ENCODE assay signal across 31 mouse cellular contexts in genomic region chr2:72062931-72063330, GRCm38 (mm10).
DNase-seq lines count a peak whose midpoint lies in the region; ATAC-seq and TF ChIP-seq lines count a peak whose summit lies in the region.
"Had no signal": no experiment of that assay in that cellular context is flagged by ENCODE, and none has a peak within 500 bp of the region (broad histone marks: within the 10 kb centered on the region; RNA-seq: fewer than 3 reads in every experiment).

No protein-coding gene starts in this region.

- H3K27me3 ChIP-seq in kidney, postnatal 0 days (ENCODE audit: insufficient read depth, low read length): no peaks in the 10 kb centered on the region
- no peaks in the 10 kb centered on the region for H3K27me3 ChIP-seq in kidney, embryonic 14.5 days (ENCODE audit: control insufficient read depth, insufficient read depth, low read length)
- H3K27me3 ChIP-seq in forebrain, embryonic 14.5 days (replicated peaks; ENCODE audit: control insufficient read depth, insufficient read depth, low read length): no peaks in the 10 kb centered on the region
- H3K27me3 ChIP-seq: embryonic facial prominence, embryonic 12.5 days; forebrain, embryonic 15.5 days; heart, embryonic 15.5 days; hindbrain, embryonic 12.5 days; kidney, embryonic 15.5 days; limb, embryonic 15.5 days; liver, embryonic 13.5 days; midbrain, embryonic 15.5 days; neural tube, embryonic 12.5 days had no signal

- ATAC-seq in kidney, postnatal 0 days (replicated peaks; ENCODE audit: low FRiP score, low read depth): no peak
- no peak for ATAC-seq in kidney, embryonic 14.5 days (ENCODE audit: low FRiP score, low TSS enrichment)
- ATAC-seq in forebrain, embryonic 14.5 days: no peak
- ATAC-seq: forebrain, embryonic 15.5 days; hindbrain, postnatal 0 days; lung, postnatal 0 days; midbrain, embryonic 15.5 days; Patski had no signal

- peak; percentile 47 for DNase-seq in kidney, postnatal 0 days (ENCODE audit: low spot score)
- DNase-seq in embryo, embryonic 11.5 days (ENCODE audit: low read depth, low spot score): peak; percentile 22
- peak; percentile 71 for DNase-seq in hindlimb bud, embryonic 11.5 days (ENCODE audit: extremely low spot score, low read depth, low spot score)
- DNase-seq in yolk sac, embryonic 10.5 days (ENCODE audit: low spot score): peak; percentile 61
- no peak for DNase-seq in right cerebral cortex, adult 2 months (ENCODE audit: low spot score in 2 of 2)
- DNase-seq in forebrain, embryonic 14.5 days (ENCODE audit: low spot score): no peak
- DNase-seq in gastrocnemius, adult 18-20 months (ENCODE audit: low spot score): no peak
- DNase-seq: adrenal gland, postnatal 14 days; cerebellum, adult 11-12 months; cerebellum, postnatal 10 days; heart, postnatal 36 days; kidney, adult 11 months; kidney, postnatal 36 days; liver, embryonic 13.5 days; lung, adult 18-20 months; lung, postnatal 4 days; spleen, adult 18-20 months; thymus, postnatal 14 days had no signal

- no peaks in the 10 kb centered on the region for H3K36me3 ChIP-seq in kidney, postnatal 0 days (ENCODE audit: insufficient read depth, low read length)
- no peaks in the 10 kb centered on the region for H3K36me3 ChIP-seq in kidney, embryonic 14.5 days (ENCODE audit: control insufficient read depth, insufficient read depth, low read length)
- H3K36me3 ChIP-seq in forebrain, embryonic 14.5 days (ENCODE audit: control insufficient read depth, insufficient read depth, low read length): no peaks in the 10 kb centered on the region
- H3K36me3 ChIP-seq: embryonic facial prominence, embryonic 12.5 days; forebrain, embryonic 15.5 days; heart, embryonic 10.5 days; heart, embryonic 15.5 days; hindbrain, embryonic 12.5 days; kidney, embryonic 15.5 days; limb, embryonic 15.5 days; liver, embryonic 13.5 days; midbrain, embryonic 15.5 days; neural tube, embryonic 12.5 days had no signal

- H3K4me1 ChIP-seq in kidney, postnatal 0 days (replicated peaks; ENCODE audit: insufficient read depth, low read length): no peaks in the 10 kb centered on the region
- H3K4me1 ChIP-seq in kidney, embryonic 14.5 days (ENCODE audit: control insufficient read depth, insufficient read depth, low read length): no peaks in the 10 kb centered on the region
- no peaks in the 10 kb centered on the region for H3K4me1 ChIP-seq in forebrain, embryonic 14.5 days (ENCODE audit: control insufficient read depth, insufficient read depth, low read length)
- H3K4me1 ChIP-seq: embryonic facial prominence, embryonic 12.5 days; forebrain, embryonic 15.5 days; heart, embryonic 10.5 days; heart, embryonic 15.5 days; hindbrain, embryonic 12.5 days; kidney, embryonic 15.5 days; limb, embryonic 15.5 days; liver, embryonic 13.5 days; neural tube, embryonic 12.5 days had no signal

- no peaks in the 10 kb centered on the region for H3K9me3 ChIP-seq in kidney, postnatal 0 days (replicated peaks; ENCODE audit: low read length)
- no peaks in the 10 kb centered on the region for H3K9me3 ChIP-seq in kidney, embryonic 14.5 days (ENCODE audit: control insufficient read depth, low read length)
- no peaks in the 10 kb centered on the region for H3K9me3 ChIP-seq in forebrain, embryonic 14.5 days (replicated peaks; ENCODE audit: control insufficient read depth, low read length)
- H3K9me3 ChIP-seq: embryonic facial prominence, embryonic 12.5 days; forebrain, embryonic 15.5 days; heart, embryonic 10.5 days; heart, embryonic 15.5 days; hindbrain, embryonic 12.5 days; kidney, embryonic 15.5 days; limb, embryonic 15.5 days; liver, embryonic 13.5 days; midbrain, embryonic 15.5 days; neural tube, embryonic 12.5 days had no signal

- no peak overlapping the region for H3K27ac ChIP-seq in kidney, postnatal 0 days
- no peak overlapping the region for H3K27ac ChIP-seq in kidney, embryonic 14.5 days (ENCODE audit: low read depth, low read length)
- no peak overlapping the region for H3K27ac ChIP-seq in forebrain, embryonic 14.5 days (ENCODE audit: low read depth, low read length)
- H3K27ac ChIP-seq: embryonic facial prominence, embryonic 12.5 days; forebrain, embryonic 15.5 days; heart, embryonic 10.5 days; heart, embryonic 15.5 days; hindbrain, embryonic 12.5 days; hindbrain, postnatal 0 days; kidney, embryonic 15.5 days; limb, embryonic 15.5 days; liver, embryonic 13.5 days; midbrain, embryonic 15.5 days; neural tube, embryonic 12.5 days had no signal

- no peak overlapping the region for H3K4me2 ChIP-seq in kidney, postnatal 0 days (ENCODE audit: low read length)
- no peak overlapping the region for H3K4me2 ChIP-seq in kidney, embryonic 14.5 days (replicated peaks; ENCODE audit: low read depth, low read length)
- no peak overlapping the region for H3K4me2 ChIP-seq in forebrain, embryonic 14.5 days (ENCODE audit: low read length)
- H3K4me2 ChIP-seq: embryonic facial prominence, embryonic 12.5 days; forebrain, embryonic 15.5 days; heart, embryonic 15.5 days; hindbrain, embryonic 12.5 days; kidney, embryonic 15.5 days; limb, embryonic 15.5 days; liver, embryonic 13.5 days; midbrain, embryonic 15.5 days; neural tube, embryonic 12.5 days had no signal

- no peak overlapping the region for H3K4me3 ChIP-seq in kidney, postnatal 0 days (replicated peaks; ENCODE audit: low read depth, low read length)
- no peak overlapping the region for H3K4me3 ChIP-seq in kidney, embryonic 14.5 days (ENCODE audit: low read length)
- no peak overlapping the region for H3K4me3 ChIP-seq in forebrain, embryonic 14.5 days (ENCODE audit: low read depth, low read length)
- H3K4me3 ChIP-seq: embryonic facial prominence, embryonic 12.5 days; forebrain, embryonic 15.5 days; heart, embryonic 10.5 days; heart, embryonic 15.5 days; hindbrain, embryonic 12.5 days; kidney, embryonic 15.5 days; limb, embryonic 15.5 days; liver, embryonic 13.5 days; midbrain, embryonic 15.5 days; neural tube, embryonic 12.5 days had no signal

- no peak overlapping the region for H3K9ac ChIP-seq in kidney, postnatal 0 days (ENCODE audit: low read depth, low read length)
- no peak overlapping the region for H3K9ac ChIP-seq in kidney, embryonic 14.5 days (ENCODE audit: low read depth, low read length)
- no peak overlapping the region for H3K9ac ChIP-seq in forebrain, embryonic 14.5 days (ENCODE audit: low read length)
- H3K9ac ChIP-seq: embryonic facial prominence, embryonic 12.5 days; forebrain, embryonic 15.5 days; heart, embryonic 15.5 days; hindbrain, embryonic 12.5 days; kidney, embryonic 15.5 days; limb, embryonic 15.5 days; liver, embryonic 13.5 days; midbrain, embryonic 15.5 days; neural tube, embryonic 12.5 days had no signal

- TF ChIP-seq CTCF in kidney, postnatal 0 days (IDR thresholded peaks at IDR 0.05; ENCODE audit: low read depth): no peak

- WGBS in kidney, postnatal 0 days: 29% methylated on average over 4 of the region's 4 CpGs
- 22% methylated on average over 4 of the region's 4 CpGs for WGBS in kidney, embryonic 14.5 days
- 77% methylated on average over 4 of the region's 4 CpGs for WGBS in forebrain, embryonic 14.5 days

Comparison
In these comparisons a context has a peak if more than half of its experiments do, and no peak if none do; other contexts are left out.
1. DNase-seq: peak in kidney, postnatal 0 days (single experiment), embryo, embryonic 11.5 days (single experiment), hindlimb bud, embryonic 11.5 days (single experiment) and yolk sac, embryonic 10.5 days (single experiment); none in right cerebral cortex, adult 2 months (0 of 2), forebrain, embryonic 14.5 days (single experiment) and gastrocnemius, adult 18-20 months (single experiment).